Mouse (Mus musculus) ES-E14 (cell line): ENCODE measurements around the gene Lmod1.

Source experiments
- HCFC1 ChIP-seq: IDR thresholded peaks from 2 replicates; pipeline ENCODE4 v1.6.1; 2012; ENCODE audit warnings: low read length, inconsistent platforms, borderline replicate concordance; ENCODE audit not compliant: insufficient read depth
- MAFK ChIP-seq: IDR thresholded peaks from 2 replicates; pipeline ENCODE4 v1.6.1; 2014; ENCODE audit warnings: mild to moderate bottlenecking, low read depth, low read length, inconsistent platforms; ENCODE audit not compliant: insufficient read depth
- ZC3H11A ChIP-seq: IDR thresholded peaks from 2 replicates; pipeline ENCODE4 v1.6.1; 2012; ENCODE audit warnings: low read depth, mild to moderate bottlenecking, inconsistent platforms, low read length, borderline replicate concordance
- ZNF384 ChIP-seq: IDR thresholded peaks from 2 replicates; pipeline ENCODE4 v1.6.1; 2012; ENCODE audit warnings: low read depth, low read length, inconsistent platforms

DNA sequence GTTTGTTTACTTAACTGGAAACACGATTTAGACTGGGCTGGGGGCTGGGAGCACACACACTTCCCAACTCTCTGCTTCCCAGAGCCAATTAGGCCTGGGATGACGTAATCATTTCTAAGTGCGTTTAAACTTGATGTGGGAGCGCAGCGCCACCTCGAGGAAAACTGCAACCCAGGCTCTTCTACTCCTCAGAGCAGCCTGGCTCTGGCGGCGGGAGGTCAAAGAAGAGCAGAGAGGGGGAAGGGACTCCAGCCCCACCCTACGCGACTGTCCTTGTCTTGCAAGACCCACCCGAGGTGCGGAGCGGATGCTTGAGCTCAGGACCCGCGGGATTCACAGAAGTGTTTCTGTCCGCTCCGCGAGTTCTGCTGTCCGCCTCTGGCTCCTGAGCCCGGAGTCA, 43.6 kb downstream of the Lmod1 start:
- peak; percentile 58; the same call in 1 of the 2 replicates for TF ChIP-seq HCFC1
- no peak; the same call in 1 of the 2 replicates for TF ChIP-seq MAFK
- TF ChIP-seq ZNF384 = no peak
- peak; percentile 70; the same call in 1 of the 2 replicates for TF ChIP-seq ZC3H11A
